Mouse (Mus musculus): ENCODE results near the gene Ccdc113. TPM values are rescaled to one million over a fixed set of nuclear protein-coding genes. Genes with fewer than 3 reads are reported as not detected.

Ccdc113 gene
- 2.6 and 4.7 TPM in 2 replicates for polyA plus RNA-seq (2012; rRNA removed)

DNA sequence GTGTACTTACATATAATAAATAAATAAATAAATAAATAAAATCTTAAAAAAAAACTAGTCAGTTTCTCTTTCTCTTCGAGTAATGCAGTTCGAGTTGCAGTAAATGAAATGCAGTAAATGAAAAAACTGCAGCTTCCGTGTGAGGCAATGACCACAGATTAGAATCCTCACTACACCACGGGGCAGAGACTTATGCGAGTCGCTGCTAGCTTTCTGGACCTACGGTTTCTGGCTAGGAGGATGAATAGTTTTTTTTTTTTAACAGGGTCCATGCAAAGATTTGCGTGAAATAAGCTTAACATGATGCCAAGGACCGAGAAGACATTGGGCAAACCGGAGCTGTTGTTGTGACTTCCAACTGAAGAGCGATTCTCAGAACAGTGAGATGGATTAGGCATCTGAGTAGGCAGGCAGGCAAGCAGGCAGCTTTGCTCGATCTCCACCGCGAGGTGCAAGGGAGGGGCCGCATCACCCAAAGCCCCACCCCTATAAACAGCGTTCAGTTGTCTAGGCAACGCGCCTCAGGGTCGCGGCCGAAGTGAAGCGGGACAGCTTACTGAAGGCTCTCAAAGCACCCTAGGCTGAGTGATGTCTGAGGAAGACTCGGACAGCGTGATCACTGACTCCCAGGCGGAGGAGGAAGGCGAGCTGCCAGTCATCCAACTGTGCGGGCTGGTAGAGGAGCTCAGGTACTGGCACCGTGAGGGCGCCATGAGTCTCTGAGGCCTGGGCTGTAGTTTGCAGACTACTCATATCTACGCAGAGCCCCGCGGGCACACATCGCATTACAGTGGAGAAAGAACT, at the start of gene Ccdc113:
Gene Ccdc113, plus strand, starts transcription at position 502 of the 804 bp plus-strand sequence.
- 6% methylated on average over 33 of the region's 33 CpGs for WGBS
- DNase-seq = peak; percentile 46
- Histone ChIP-seq H3K4me1 (ENCODE audit: control insufficient read depth, insufficient read depth, low read length) (no peaks in the 10 kb centered on the region), H3K4me3 (replicated peaks; ENCODE audit: extremely low read depth, low read depth, low read length) (peak within 1 kb of the TSS; percentile 12)
- TF ChIP-seq POLR2A (IDR thresholded peaks at IDR 0.05; ENCODE audit: borderline replicate concordance, extremely low read depth, low read depth, low read length) (no peak), CTCF (IDR thresholded peaks at IDR 0.05; ENCODE audit: insufficient read depth, low read length) (no peak)

GRCm38 (mm10) chr8:95487800-95488697, 45.8 kb upstream of the Ccdc113 start:
- DNase-seq = no peak
- TF ChIP-seq POLR2A (IDR thresholded peaks at IDR 0.05; ENCODE audit: borderline replicate concordance, extremely low read depth, low read depth, low read length) (no peak), CTCF (IDR thresholded peaks at IDR 0.05; ENCODE audit: insufficient read depth, low read length) (no peak)
- WGBS = 5% methylated on average over 73 of the region's 95 CpGs
- Histone ChIP-seq H3K4me3 (replicated peaks; ENCODE audit: extremely low read depth, low read depth, low read length) (peak overlapping the region; percentile 69), H3K4me1 (ENCODE audit: control insufficient read depth, insufficient read depth, low read length) (peaks cover 9% of the 10 kb centered on the region)

- WGBS = 3% methylated on average over 21 of the region's 42 CpGs
- TF ChIP-seq POLR2A (IDR thresholded peaks at IDR 0.05; ENCODE audit: borderline replicate concordance, extremely low read depth, low read depth, low read length) (no peak), CTCF (IDR thresholded peaks at IDR 0.05; ENCODE audit: insufficient read depth, low read length) (no peak)
- Histone ChIP-seq H3K4me1 (ENCODE audit: control insufficient read depth, insufficient read depth, low read length) (peaks cover 9% of the 10 kb centered on the region), H3K4me3 (replicated peaks; ENCODE audit: extremely low read depth, low read depth, low read length) (peak overlapping the region; percentile 69)
- DNase-seq = peak; percentile 81
Measured at GRCm38 (mm10) chr8:95488698-95489332, 45.1 kb upstream of the Ccdc113 start.

GRCm38 (mm10) chr8:95490006-95490405, 43.9 kb upstream of the Ccdc113 start, which contains the start of gene Csnk2a2:
Gene Csnk2a2 (minus strand): TSS chr8:95490039.
- H3K4me3 ChIP-seq (replicated peaks; ENCODE audit: extremely low read depth, low read depth, low read length) = peak within 1 kb of the TSS; percentile 45
- no peak for TF ChIP-seq CTCF (IDR thresholded peaks at IDR 0.05; ENCODE audit: insufficient read depth, low read length)
- TF ChIP-seq POLR2A (IDR thresholded peaks at IDR 0.05; ENCODE audit: borderline replicate concordance, extremely low read depth, low read depth, low read length) = no peak
- peaks cover 9% of the 10 kb centered on the region for H3K4me1 ChIP-seq (ENCODE audit: control insufficient read depth, insufficient read depth, low read length)
- 84% methylated on average over 5 of the region's 5 CpGs for WGBS
- DNase-seq = no peak

DNA sequence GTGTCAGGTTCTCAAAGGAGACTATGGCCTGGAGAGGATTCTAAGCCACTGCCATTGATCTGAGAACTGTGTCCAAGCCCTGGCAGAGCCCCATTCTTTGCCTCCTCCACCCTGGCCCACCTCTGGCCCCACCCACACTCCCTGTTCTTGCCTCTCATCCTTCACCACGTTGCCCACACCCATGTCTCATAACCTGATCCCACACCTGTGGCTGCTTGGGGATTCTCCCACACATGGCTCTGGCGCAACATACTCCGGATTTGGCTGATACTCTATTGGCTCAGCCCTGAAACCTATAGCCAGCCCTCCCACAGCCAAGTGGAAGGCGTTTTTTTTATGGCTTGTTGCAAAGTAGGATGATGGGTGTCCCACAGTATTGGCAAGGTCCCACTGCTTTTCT, 41.8 kb upstream of the Ccdc113 start:
- peaks cover 9% of the 10 kb centered on the region for H3K4me1 ChIP-seq (ENCODE audit: control insufficient read depth, insufficient read depth, low read length)
- WGBS = 64% methylated on average over 4 of the region's 4 CpGs

DNA sequence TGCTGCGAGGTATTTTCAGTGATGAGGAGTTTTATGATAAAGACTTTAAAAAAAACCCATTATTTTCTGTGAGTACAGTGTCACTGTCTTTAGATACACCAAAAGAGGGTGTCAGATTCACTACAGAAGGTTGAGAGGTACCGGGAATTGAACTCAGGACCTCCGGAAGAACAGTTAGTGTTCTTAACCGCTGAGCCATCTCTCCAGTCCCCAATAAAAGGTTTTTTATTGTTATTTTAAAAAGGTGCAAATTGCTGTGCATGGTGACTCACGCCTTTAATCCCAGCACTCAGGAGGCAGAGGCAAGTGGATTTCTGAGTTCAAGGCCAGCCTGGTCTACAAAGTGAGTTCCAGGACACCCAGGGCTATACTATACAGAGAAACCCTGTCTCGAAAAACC, 38.4 kb upstream of the Ccdc113 start:
- 86% methylated on average over 6 of the region's 6 CpGs for WGBS

More for the DNA sequence above, 41.8 kb upstream of the Ccdc113 start:
- H3K4me3 ChIP-seq (replicated peaks; ENCODE audit: extremely low read depth, low read depth, low read length) = no peak overlapping the region
- DNase-seq = no peak
- TF ChIP-seq POLR2A (IDR thresholded peaks at IDR 0.05; ENCODE audit: borderline replicate concordance, extremely low read depth, low read depth, low read length) (no peak), CTCF (IDR thresholded peaks at IDR 0.05; ENCODE audit: insufficient read depth, low read length) (no peak)

GRCm38 (mm10) chr8:95496420-95496819, 37.5 kb upstream of the Ccdc113 start:
- 29% methylated on average over 3 of the region's 3 CpGs for WGBS
- no peak for DNase-seq
- H3K4me1 ChIP-seq (ENCODE audit: control insufficient read depth, insufficient read depth, low read length) = no peaks in the 10 kb centered on the region
- no peak for TF ChIP-seq POLR2A (IDR thresholded peaks at IDR 0.05; ENCODE audit: borderline replicate concordance, extremely low read depth, low read depth, low read length)
- no peak for TF ChIP-seq CTCF (IDR thresholded peaks at IDR 0.05; ENCODE audit: insufficient read depth, low read length)
- no peak overlapping the region for H3K4me3 ChIP-seq (replicated peaks; ENCODE audit: extremely low read depth, low read depth, low read length)

More for the DNA sequence above, 38.4 kb upstream of the Ccdc113 start:
- DNase-seq = no peak
- no peaks in the 10 kb centered on the region for H3K4me1 ChIP-seq (ENCODE audit: control insufficient read depth, insufficient read depth, low read length)
- no peak for TF ChIP-seq POLR2A (IDR thresholded peaks at IDR 0.05; ENCODE audit: borderline replicate concordance, extremely low read depth, low read depth, low read length)
- TF ChIP-seq CTCF (IDR thresholded peaks at IDR 0.05; ENCODE audit: insufficient read depth, low read length) = no peak
- H3K4me3 ChIP-seq (replicated peaks; ENCODE audit: extremely low read depth, low read depth, low read length) = no peak overlapping the region

DNA sequence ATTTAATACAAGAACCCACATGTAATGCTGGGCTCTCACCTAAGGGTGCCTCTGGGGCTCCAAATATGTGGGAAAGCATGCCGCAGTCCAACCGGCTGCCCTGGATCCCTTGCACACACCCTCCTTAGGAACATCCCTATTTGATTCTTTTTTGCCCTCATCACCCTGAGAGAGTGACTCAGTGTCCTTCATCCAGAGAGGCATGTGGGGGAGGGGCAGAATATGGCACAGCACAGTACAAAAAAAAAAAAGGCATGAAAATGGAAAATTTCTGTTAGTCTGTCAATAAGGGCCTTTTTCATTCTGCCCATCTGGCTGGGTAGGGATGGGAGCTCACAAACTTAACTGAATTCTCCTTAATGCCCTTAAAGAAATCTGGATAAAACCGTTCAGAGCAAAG, 36.1 kb upstream of the Ccdc113 start:
- DNase-seq = no peak
- no peak overlapping the region for H3K4me3 ChIP-seq (replicated peaks; ENCODE audit: extremely low read depth, low read depth, low read length)
- WGBS = 61% methylated on average over 3 of the region's 3 CpGs
- no peaks in the 10 kb centered on the region for H3K4me1 ChIP-seq (ENCODE audit: control insufficient read depth, insufficient read depth, low read length)
- TF ChIP-seq CTCF (IDR thresholded peaks at IDR 0.05; ENCODE audit: insufficient read depth, low read length) (no peak), POLR2A (IDR thresholded peaks at IDR 0.05; ENCODE audit: borderline replicate concordance, extremely low read depth, low read depth, low read length) (no peak)

Data from lung, adult 2 months (tissue).